Mouse (Mus musculus) neutrophil, adult 65 days (primary cell): ENCODE data around the gene 1700037H04Rik. TPM values are rescaled to one million over a fixed set of nuclear protein-coding genes. Genes with fewer than 3 reads are reported as not detected.

ENCODE experiments used
- total RNA-seq: library from RNA; stranded (reverse); gene quantifications from 2 replicates; pipeline ENCODE4 v1.2.4, GENCODE M21; 2023

Gene 1700037H04Rik
- 36.9 and 39.8 TPM in 2 replicates for total RNA-seq

GRCm38 (mm10) chr2:131159938-131160581, at the start of gene 1700037H04Rik:
Gene 1700037H04Rik (minus strand): TSS chr2:131160081.

DNA sequence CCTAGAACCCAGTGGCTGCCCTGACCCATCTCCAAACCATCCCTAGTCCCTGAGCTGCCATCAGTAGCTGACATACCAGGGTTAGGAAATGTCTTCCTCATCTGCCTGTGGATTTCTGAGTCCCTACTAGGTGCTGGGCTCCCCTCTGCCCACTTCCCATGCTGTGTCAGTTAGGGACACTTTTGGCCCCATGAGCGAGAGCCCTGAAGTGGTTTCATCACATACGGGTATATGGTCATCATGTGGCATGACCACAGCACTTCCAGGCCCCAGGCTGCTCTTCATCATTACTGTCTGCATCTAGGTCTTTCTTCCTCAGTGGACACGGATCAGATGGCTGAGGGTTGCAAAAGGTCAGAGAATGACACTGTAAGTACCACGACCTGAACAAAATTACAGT, 46.9 kb upstream of the 1700037H04Rik start, which contains the start of gene Ap5s1:
TSS of gene Ap5s1 (plus strand) at position 301 of the 400 bp plus-strand sequence.

GRCm38 (mm10) chr2:131186771-131187601, 27.1 kb upstream of the 1700037H04Rik start, which contains the start of the genes Cdc25b and Spef1:
Gene Cdc25b (plus strand): TSS chr2:131186949.
Gene Spef1 (minus strand): TSS chr2:131187282.

DNA sequence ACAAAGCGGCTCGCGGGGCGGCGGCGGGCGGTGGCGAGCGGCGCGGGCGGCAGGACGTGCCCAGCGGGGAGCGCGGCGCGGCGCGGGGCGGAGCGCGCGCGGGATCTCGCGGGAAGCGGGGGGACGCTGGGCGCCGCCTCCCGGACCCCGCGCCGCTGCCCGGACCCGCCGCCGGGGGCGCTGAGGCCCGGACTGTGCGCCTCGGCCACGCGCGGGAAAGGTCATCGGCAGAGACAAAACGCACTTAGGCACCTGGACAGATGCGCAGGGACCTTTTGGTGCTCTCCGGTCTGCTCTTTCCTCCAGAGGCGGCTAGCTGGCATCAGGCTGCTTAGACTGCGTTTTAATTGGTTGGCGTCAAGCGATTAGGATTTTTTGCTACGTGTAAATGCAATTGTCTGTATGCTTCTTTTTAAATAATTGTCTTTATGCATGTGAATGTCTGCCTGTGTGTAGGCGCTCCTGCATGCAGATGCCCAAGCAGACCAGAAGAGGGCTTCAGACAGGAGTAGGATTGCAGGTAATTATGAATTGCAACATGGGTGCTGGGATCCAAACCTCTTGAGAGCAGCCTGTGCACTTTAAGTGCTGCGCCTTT, 20.2 kb upstream of the 1700037H04Rik start, which contains the start of gene Cenpb:
TSS of gene Cenpb (minus strand) at position 78 of the 598 bp plus-strand sequence.

DNA sequence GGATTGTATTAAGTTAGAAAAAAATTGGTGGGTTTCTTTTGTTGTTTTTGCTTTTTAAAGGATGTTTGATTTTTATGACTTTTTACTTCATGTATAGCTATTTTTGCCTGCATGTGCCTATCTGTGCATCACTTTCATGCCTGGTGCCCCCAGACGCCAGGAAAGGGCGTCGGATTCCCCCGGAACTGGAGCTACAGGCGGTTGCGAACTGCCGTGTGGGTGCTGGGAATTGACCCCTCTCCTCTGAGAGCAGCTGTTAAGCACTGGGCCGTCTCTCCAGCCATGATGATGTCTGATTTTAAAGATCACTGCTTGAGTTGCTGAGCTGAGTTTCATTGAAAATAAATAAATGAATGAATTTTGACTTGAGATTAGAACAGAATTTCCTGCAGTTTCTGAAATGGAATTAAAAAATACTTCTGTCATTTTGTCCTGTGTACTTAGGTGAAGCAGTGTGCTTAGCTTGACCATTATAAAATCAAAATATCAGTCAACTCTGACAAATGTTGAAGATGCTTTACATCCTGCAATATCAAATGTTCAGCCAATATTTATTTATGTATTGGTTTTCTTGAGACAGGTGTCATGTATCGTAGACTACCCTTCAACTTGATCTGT, 26.8 kb downstream of the 1700037H04Rik start, which contains the start of gene Gm11037:
TSS of gene Gm11037 (plus strand) at position 568 of the 618 bp plus-strand sequence.

DNA sequence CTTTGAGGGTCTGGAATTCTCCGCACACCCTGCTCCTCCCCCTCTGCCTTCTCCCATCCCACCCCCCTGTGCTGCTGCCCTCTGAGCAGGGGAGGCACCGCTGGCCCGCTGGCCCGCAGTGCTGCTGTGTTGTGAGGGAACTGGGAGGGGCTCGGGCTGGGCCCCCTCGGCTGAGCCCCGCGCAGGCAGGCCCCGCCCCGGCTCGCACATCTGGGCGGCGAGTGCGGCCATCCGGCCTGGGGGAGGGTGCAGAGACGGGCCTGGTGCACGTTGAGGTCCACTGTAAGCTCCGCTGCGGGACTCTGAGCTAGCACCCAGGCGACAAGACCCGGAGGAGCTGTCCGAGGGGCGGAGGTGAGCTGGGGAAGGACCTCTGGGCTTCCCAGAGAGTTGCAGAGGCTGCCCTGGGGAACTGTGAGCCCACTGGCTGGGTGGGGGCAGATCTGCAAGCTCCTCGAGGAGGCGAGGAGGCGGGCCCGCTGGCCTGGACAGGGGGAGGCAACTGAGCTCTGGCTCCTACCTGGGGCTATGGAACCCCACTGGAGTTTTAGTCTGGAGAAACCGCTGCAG, 32.6 kb downstream of the 1700037H04Rik start, which contains the start of gene Hspa12b:
TSS of gene Hspa12b (plus strand) at position 120 of the 570 bp plus-strand sequence.

Other genes starting within 250 kb of the 1700037H04Rik start
- gene Gfra4, start 117.0 kb downstream of the 1700037H04Rik start, total RNA-seq: not detected in 2 replicates
- gene Adam33, start 96.3 kb downstream of the 1700037H04Rik start, total RNA-seq: 0.57 and 0.85 TPM in 2 replicates
- gene Siglec1, start 73.3 kb downstream of the 1700037H04Rik start, total RNA-seq: 0.57 and 2.0 TPM in 2 replicates
- 0.28 TPM in 1 of 2 replicates, not detected in the other for gene Hspa12b, start 32.8 kb downstream of the 1700037H04Rik start, total RNA-seq
- not detected in 2 replicates for gene Gm11037, start 26.6 kb downstream of the 1700037H04Rik start, total RNA-seq
- gene Cenpb, start 20.0 kb upstream of the 1700037H04Rik start, total RNA-seq: 19.5 and 20.7 TPM in 2 replicates
- 49.5 and 53.3 TPM in 2 replicates for gene Cdc25b, start 26.9 kb upstream of the 1700037H04Rik start, total RNA-seq
- 0.92 and 1.5 TPM in 2 replicates for gene Spef1, start 27.2 kb upstream of the 1700037H04Rik start, total RNA-seq
- gene Ap5s1, start 47.0 kb upstream of the 1700037H04Rik start, total RNA-seq: 26.4 and 37.5 TPM in 2 replicates
- gene Mavs, start 74.0 kb upstream of the 1700037H04Rik start, total RNA-seq: 6.1 and 6.3 TPM in 2 replicates
- 24.9 and 40.2 TPM in 2 replicates for gene Pank2, start 102.4 kb upstream of the 1700037H04Rik start, total RNA-seq
- gene Rnf24, start 192.8 kb upstream of the 1700037H04Rik start, total RNA-seq: 25.4 and 33.4 TPM in 2 replicates